21 mouse cellular contexts compared by ENCODE assay signal in genomic region chr9:79809411-79809810, GRCm38 (mm10). TPM values are rescaled to one million over a fixed set of nuclear protein-coding genes. Genes with fewer than 3 reads are reported as not detected.
DNase-seq lines count a peak whose midpoint lies in the region; ATAC-seq lines count a peak whose summit lies in the region.
"Had no signal": no experiment of that assay in that cellular context is flagged by ENCODE, and none has a peak within 500 bp of the region (broad histone marks: within the 10 kb centered on the region; RNA-seq: fewer than 3 reads in every experiment).

No protein-coding gene starts in this region.

- H3K4me1 ChIP-seq in heart, embryonic 11.5 days (ENCODE audit: control insufficient read depth, insufficient read depth, low read length), result no peaks in the 10 kb centered on the region
- H3K4me1 ChIP-seq in lung, embryonic 15.5 days, result peaks cover 28% of the 10 kb centered on the region
- H3K4me1 ChIP-seq: forebrain, embryonic 12.5 days; hindbrain, embryonic 13.5 days had no signal

- 0 out of 2 replicates have a peak, but pooled peaks cover 3% of the 10 kb centered on the region for H3K36me3 ChIP-seq in heart, embryonic 11.5 days (ENCODE audit: control insufficient read depth, insufficient read depth, low read length)
- H3K36me3 ChIP-seq in lung, embryonic 15.5 days, result no peaks in the 10 kb centered on the region
- H3K36me3 ChIP-seq: embryonic facial prominence, embryonic 12.5 days; forebrain, embryonic 12.5 days; hindbrain, embryonic 13.5 days had no signal

- H3K9ac ChIP-seq in heart, embryonic 11.5 days (ENCODE audit: low read depth, low read length), result no peak overlapping the region
- no peak overlapping the region for H3K9ac ChIP-seq in lung, embryonic 15.5 days
- H3K9ac ChIP-seq: embryonic facial prominence, embryonic 12.5 days; forebrain, embryonic 12.5 days; heart, embryonic 13.5 days; hindbrain, embryonic 13.5 days had no signal

- 68% methylated on average over 6 of the region's 6 CpGs for WGBS in heart, embryonic 11.5 days (ENCODE audit: insufficient replicate concordance)
- WGBS in lung, embryonic 15.5 days, result 34% methylated on average over 6 of the region's 6 CpGs

- no peak overlapping the region for H3K27ac ChIP-seq in heart, embryonic 11.5 days (ENCODE audit: low read depth, low read length)
- H3K27ac ChIP-seq in lung, embryonic 15.5 days, result peak overlapping the region; percentile 68
- H3K27ac ChIP-seq: embryonic facial prominence, embryonic 12.5 days; forebrain, embryonic 12.5 days; heart, embryonic 13.5 days; hindbrain, embryonic 13.5 days; hindbrain, postnatal 0 days had no signal

- peak; percentile 38 for DNase-seq in heart, adult 8-10 months (ENCODE audit: low spot score)
- DNase-seq in lung, postnatal 25 days (ENCODE audit: low spot score), result no peak
- no peak for DNase-seq in thymus, postnatal 10 days (ENCODE audit: low spot score in 2 of 2)
- DNase-seq: adrenal gland, postnatal 10 days; cerebellum, adult 11 months; cerebellum, adult 8-10 months; cerebellum, postnatal 14 days; embryo, embryonic 11 days; gastrocnemius, postnatal 14 days; heart, adult 18-20 months; heart, postnatal 14 days had no signal

- no peak overlapping the region for H3K4me3 ChIP-seq in heart, embryonic 11.5 days (ENCODE audit: low read depth, low read length)
- H3K4me3 ChIP-seq in lung, embryonic 15.5 days, result no peak overlapping the region
- H3K4me3 ChIP-seq: embryonic facial prominence, embryonic 12.5 days; forebrain, embryonic 12.5 days; heart, embryonic 13.5 days; hindbrain, embryonic 13.5 days had no signal

- H3K9me3 ChIP-seq in heart, embryonic 11.5 days (replicated peaks; ENCODE audit: control insufficient read depth, low read length), result no peaks in the 10 kb centered on the region
- H3K9me3 ChIP-seq in lung, embryonic 15.5 days, result no peaks in the 10 kb centered on the region
- H3K9me3 ChIP-seq: embryonic facial prominence, embryonic 12.5 days; forebrain, embryonic 12.5 days; heart, embryonic 13.5 days; hindbrain, embryonic 13.5 days had no signal

- H3K27me3 ChIP-seq in heart, embryonic 11.5 days (ENCODE audit: control insufficient read depth, insufficient read depth, low read length), result no peaks in the 10 kb centered on the region
- H3K27me3 ChIP-seq in lung, embryonic 15.5 days, result no peaks in the 10 kb centered on the region
- H3K27me3 ChIP-seq: CH12.LX; embryonic facial prominence, embryonic 12.5 days; forebrain, embryonic 12.5 days; heart, embryonic 13.5 days; hindbrain, embryonic 13.5 days had no signal

- ATAC-seq in heart, embryonic 11.5 days (replicated peaks; ENCODE audit: insufficient number of reproducible peaks, low FRiP score, low TSS enrichment), result no peak
- no peak for ATAC-seq in lung, embryonic 15.5 days (ENCODE audit: borderline replicate concordance, extremely low read depth, low FRiP score, low TSS enrichment)
- peak; percentile 4; the same call in 1 of the 2 replicates for ATAC-seq in granulocyte monocyte progenitor cell, adult 5-6 weeks (replicated peaks; ENCODE audit: poor library complexity, severe bottlenecking)
- ATAC-seq: forebrain, embryonic 16.5 days; hindbrain, postnatal 0 days had no signal

- H3K4me2 ChIP-seq in heart, embryonic 11.5 days, result no peak overlapping the region
- no peak overlapping the region for H3K4me2 ChIP-seq in lung, embryonic 15.5 days
- H3K4me2 ChIP-seq: embryonic facial prominence, embryonic 12.5 days; forebrain, embryonic 12.5 days; hindbrain, embryonic 13.5 days had no signal

RNA-seq across cellular contexts. Expression of gene Tmem30a, which starts 16.1 kb away (rescaled TPM):
- 10 to 100 TPM; 65.8 to 70.2 (median 67.9) TPM for total RNA-seq in heart, adult 8-10 months (2022)
- 88.2 and 103 TPM in 2 replicates for polyA plus RNA-seq in heart, embryonic 11.5 days (2014; fragmentation: Nextera tagmentation; extraction: Ambion mirVana)
- 97.5 and 101 TPM in 2 replicates for polyA plus RNA-seq in lung, embryonic 15.5 days (2015; fragmentation: Nextera tagmentation; extraction: Ambion mirVana)
- total RNA-seq in granulocyte monocyte progenitor cell, adult 5-6 weeks (2014; fragmentation: Nextera tagmentation), result 68.6 and 72.5 TPM in 2 replicates
- 91.9 and 115 TPM in 2 replicates for total RNA-seq in granulocyte monocyte progenitor cell, adult 5-6 weeks (2017)

RNA-seq across cellular contexts. Expression of gene Cox7a2, which starts 49.7 kb away (rescaled TPM):
- total RNA-seq in heart, adult 8-10 months (2022), result 1,000 to 10,000 TPM in 2 of 4 experiments, 100 to 1,000 TPM in 2; 847 to 1,031 (median 927) TPM
- 1,200 and 1,220 TPM in 2 replicates for polyA plus RNA-seq in heart, embryonic 11.5 days (2014; fragmentation: Nextera tagmentation; extraction: Ambion mirVana)
- polyA plus RNA-seq in lung, embryonic 15.5 days (2015; fragmentation: Nextera tagmentation; extraction: Ambion mirVana), result 634 and 682 TPM in 2 replicates
- total RNA-seq in granulocyte monocyte progenitor cell, adult 5-6 weeks (2014; fragmentation: Nextera tagmentation), result 515 and 743 TPM in 2 replicates
- 166 and 202 TPM in 2 replicates for total RNA-seq in granulocyte monocyte progenitor cell, adult 5-6 weeks (2017)
